Mouse (Mus musculus) kidney, postnatal 4 days (tissue): ENCODE results near the gene Wdr37.

Experiments
- DNase-seq, 2 experiments: peaks; one replicate each; pipeline ENCODE4 v3.0.0; 2021; ENCODE audit warnings: mixed read lengths in 2 of 2

Gene Wdr37

DNA sequence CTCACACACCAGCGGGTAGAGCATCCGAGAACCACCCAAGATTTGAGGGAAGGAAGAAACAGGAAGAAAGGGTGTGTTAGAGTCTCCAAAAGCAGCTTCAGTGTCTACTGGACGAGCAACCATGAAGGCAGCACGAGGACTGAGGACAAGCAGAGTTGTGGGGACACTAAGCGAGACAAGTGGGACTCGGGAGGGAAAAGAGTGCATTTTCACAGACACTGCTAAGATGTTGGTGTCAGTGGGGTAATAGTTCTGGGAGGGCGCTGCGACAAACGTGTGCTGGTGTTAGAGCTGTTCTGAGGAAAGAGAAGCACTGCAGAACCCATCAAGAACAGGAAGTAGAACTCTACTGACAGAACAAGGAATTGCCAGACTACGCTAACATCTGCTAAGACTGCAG lies 32.6 kb downstream of the Wdr37 start:
- no peak for DNase-seq

DNA sequence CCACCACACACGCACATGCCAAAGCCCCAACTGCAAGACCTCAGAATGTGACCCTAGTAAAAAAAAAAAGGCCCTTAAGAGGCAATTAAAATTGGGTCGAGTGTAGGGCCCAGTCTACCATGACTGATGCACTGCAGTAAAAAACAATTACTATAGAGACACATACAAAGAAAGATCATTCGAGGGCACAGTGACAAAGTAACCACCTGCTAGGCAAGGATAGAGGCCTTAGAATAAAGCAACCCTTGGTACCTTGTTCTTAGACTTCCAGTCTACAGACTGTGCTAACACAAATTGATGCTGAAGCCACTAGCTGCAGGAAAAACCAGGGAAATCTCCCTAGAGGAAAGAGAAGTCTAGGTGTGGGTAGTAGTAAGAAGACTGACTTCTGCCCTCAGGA lies 33.3 kb downstream of the Wdr37 start:
- DNase-seq, result peak in 1 of 2 experiments; percentile 16

DNA sequence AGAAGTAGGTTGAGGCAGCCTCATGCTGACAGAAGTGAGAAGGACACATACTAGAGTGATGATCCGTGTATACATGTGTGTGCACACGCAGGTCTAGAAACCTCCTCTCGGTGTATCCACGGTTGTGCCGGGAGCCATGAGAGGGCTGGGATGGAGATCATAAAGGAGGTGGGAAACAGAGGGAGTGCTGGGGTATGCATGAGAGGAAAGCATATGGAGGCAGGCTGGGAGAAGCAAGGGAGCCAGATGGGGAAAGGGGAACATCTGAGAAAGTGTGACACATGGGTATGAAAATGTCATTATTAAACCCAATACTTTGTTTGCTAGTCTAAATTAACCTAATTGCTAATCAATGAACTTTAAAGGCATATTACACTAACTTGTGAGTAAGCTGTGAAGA lies 37.1 kb downstream of the Wdr37 start:
- no peak for DNase-seq

DNA sequence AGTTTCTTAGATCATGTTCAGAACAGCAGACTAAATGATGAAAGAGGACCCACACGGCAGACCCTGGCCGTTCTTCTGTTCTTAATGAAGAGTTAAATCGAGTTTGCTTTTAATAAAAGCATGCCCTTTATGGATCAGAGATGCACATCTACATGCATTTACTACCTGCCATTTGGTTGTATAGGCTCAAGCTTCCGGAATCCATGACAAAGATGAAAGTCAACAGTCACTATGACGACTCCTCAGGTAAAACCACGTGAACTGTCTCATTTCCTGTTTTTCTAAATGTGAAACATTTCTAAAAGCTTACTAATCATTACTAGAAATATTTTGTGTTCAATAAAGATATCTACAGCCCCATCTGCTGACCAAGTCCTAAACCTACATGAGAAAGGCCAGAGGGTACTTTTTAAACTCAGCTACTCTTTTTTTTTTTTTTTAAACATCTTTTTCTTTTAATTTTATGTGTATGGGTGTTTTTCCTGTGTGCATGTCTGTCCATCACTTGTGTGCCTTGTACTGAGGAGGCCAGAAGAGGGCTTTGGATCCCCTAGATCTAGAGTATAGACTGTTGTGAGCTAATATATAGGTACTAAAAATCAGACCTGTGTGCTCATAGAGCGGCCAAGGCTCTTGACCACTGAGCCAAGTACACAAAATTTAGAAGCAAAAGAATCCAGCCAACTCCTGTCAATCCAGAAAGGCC lies 40.0 kb downstream of the Wdr37 start:
- DNase-seq, result no peak

DNA sequence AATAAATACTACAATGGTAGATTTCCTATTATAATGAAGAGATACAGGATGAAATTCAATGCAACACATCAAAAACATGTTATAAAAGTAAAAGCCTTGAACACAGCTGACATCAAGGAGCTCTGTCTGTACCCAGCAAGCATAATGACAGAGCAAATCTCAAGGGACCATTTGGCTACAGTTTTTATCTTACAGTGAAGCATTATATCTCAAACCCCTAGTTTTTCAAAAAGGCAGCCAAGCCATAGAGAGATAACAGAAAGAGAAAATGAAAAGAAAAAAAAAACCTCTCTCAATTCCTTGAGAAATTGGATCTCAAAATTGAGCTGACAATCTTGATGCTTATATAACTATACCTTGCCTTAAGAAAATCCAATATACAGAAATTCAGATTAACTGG lies 41.0 kb downstream of the Wdr37 start:
- no peak for DNase-seq

DNA sequence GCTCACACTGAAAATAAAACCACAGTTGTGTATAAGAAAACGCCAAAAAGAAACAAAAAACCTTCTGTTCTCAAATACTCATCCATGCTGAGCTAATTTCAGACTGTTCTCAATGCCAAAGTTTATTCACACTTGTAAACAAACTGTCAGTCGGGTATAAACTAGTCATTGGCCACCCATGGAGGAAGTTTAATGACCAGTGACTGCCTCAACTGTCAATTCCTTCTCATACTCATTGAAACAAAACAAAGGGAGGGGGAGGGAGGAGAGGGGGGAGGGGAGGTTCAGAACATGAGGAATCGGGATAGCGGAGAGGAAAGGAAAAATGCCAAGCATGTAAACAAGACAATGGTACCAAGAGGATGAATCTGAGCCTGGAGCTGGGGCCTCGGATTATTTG lies 41.9 kb downstream of the Wdr37 start:
- no peak for DNase-seq

DNA sequence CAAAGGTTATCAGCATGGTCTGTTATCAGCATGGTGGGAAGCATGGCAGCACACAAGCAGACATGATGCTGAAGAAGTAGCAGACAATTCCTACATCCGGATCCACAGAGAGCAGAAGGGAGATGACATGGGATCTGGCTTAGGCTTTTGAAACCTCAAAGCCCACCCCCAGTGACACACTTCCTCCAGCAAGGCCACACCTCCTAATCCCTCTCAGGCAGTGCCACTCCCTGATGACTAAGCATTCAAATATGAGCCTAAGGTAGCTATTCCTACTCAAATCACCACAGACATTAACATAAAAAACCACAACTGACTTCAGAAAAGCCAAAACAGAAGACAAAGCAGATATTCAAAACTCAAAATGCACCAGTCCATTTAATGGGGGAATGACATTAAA lies 42.8 kb downstream of the Wdr37 start:
- no peak for DNase-seq

DNA sequence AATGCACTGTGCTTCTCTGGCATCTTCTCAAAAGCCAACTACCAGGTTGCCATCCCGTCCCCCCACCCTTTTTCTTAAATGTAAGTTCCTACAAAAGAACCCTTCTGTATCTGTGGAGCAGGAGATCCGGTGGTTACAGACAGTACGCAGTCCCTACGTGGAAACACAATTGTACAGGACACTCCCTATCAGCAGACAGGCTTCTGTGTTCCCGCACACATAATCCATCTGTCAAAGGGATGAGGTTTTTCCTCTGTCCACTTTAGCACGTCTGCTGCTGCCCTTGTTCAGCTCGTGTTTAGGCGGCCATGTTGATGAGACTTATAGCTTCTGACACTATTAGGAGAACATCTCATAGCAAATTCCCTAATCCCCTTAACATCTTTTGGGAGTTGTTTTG lies 48.2 kb downstream of the Wdr37 start:
- no peak for DNase-seq

DNA sequence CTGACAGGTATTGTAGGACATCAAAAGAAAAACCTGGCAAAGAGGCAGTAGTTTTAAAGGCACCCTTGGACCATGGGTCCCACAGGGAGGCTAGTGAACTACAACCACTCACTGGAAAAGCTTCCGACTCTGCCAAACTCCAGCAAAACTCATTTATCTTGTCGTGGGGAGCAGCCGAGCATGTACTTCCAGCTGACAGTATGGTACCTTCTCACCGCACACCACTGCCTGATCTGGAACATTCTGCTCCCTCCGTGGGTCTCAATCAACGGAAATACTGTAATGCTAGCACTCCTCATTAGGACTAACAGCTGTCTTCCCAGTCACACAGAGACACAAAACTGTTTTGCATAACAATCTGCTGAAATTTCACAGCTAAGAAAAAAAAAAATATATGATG lies 48.6 kb downstream of the Wdr37 start:
- DNase-seq, result peak in 1 of 2 experiments; percentile 8

DNA sequence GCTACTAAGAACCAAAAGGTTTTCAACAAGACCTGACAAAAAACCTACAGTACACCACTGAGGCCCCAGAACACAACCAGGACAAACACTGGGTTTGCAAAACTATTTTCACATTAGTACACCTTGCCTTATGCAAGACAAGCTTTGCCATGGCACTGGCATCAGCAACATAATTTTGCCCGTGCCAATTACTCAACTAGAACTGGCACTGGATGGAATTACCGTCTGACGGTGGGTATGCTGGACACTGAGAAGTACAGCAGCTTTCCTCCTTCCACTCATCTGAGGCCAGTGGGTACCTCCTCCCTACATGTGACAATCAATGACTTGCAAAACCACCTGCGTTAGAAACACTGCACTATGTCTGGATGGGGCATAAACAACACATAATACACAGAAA lies 49.5 kb downstream of the Wdr37 start:
- no peak for DNase-seq

DNA sequence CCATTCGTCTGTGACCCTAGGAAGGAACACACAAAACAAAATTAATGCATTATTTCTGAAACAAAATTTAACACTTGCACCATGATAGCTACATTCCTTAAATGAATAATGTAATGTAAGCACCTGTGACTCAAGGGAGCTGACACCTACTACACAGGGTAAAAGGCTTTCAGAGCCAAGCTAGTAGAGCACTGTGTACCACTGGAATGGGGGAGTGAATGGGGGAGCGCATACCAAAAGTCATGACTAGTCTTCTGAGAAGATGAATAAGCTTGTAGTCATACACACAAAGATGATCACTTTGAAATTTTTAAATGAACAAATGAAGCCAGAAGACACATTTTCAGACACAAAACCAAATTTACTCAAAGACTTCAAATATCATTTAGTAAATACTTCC lies 65.8 kb downstream of the Wdr37 start:
- no peak for DNase-seq

DNA sequence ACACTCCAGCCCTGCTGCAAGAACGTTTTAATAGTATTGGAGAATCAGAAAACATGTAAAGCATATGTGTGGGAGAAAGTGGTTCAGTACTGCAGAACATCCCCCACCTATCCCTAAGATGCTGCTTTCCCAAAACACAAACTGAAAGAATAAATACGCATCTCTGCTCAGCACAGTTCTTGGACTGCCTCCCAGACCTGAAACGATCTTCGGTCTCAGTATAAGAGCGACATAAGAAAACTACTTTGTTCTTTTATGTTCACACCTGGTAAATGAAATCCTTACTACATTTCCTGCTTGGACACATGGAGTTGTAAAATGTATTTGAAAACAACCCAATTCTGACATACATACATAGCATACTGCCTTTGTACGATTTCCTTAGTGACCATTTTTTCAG lies 71.1 kb downstream of the Wdr37 start:
- DNase-seq, result no peak

DNA sequence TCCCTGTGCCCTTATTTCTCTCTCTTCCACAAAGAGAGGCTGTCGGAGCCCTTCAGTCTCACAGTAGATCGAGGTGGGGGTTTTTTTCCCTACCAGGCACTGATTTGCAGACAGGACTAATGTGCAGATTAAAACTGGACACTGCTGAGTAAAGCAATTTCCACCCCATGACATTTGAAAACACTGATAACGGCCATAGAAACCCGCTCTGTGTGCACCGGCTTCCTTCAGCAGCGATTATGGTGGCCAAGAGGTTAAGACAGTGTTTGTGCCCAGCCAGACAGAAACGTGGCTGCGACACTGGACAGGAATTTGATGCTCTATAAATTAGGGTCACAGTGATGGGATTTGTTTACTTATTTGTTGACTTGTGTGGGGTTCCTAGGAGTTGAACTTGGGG lies 78.5 kb downstream of the Wdr37 start:
- no peak for DNase-seq

DNA sequence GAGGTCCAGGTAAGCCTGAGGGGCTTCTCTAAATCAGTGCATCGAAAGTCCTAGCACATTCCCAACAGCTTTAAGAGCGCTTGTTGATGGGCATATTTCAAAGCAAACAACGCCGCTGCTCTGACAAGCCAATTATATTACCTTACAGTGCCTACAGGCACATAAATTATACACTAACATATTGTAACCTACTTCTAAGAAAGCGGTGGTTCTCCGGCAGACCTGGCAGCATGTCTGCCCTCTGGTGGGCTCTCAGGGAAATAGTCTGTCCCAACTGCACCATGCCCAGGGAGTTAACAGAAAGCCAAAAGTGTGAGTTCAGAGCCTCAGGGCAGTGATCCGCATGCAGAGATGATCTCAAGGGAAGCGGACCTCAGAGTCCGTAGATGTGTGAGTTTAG lies 86.5 kb downstream of the Wdr37 start:
- DNase-seq, result peak; percentile 52 to 70

DNA sequence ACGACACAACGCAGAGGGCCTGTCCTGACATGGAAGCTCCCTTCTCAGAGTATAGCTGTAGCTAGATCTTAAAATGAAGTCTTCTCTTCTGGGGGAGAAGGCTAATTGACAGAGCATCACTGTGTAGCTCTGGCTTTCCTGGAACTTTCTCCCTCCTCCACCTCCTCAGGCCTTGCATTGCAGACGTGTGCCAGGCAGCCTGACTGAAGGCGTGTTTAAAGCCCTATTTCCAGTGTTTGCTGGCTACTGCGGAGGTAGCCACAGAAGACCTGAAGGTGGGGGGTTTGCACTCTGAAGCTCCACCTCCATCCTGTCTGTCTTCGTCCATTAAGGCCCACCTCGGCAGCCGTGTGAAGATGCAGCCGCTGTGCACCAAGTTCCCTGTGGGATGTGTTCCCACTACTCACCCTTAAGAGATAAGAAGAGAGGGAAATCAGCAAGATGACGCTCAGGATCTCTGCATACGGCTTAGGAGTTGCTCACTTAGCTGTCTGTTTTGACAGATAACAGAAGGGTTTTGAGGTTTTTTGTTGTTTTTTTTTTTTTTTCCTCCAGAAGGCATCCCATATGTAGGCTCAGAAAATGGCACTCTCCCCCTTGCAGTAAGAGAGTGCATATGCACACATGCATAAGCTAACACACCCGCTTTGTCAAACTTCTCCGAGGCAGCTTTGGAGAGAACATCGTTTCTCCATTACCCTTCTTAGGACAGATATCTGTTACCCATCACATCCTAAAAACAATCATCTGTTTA lies 87.2 kb downstream of the Wdr37 start:
- no peak for DNase-seq

DNA sequence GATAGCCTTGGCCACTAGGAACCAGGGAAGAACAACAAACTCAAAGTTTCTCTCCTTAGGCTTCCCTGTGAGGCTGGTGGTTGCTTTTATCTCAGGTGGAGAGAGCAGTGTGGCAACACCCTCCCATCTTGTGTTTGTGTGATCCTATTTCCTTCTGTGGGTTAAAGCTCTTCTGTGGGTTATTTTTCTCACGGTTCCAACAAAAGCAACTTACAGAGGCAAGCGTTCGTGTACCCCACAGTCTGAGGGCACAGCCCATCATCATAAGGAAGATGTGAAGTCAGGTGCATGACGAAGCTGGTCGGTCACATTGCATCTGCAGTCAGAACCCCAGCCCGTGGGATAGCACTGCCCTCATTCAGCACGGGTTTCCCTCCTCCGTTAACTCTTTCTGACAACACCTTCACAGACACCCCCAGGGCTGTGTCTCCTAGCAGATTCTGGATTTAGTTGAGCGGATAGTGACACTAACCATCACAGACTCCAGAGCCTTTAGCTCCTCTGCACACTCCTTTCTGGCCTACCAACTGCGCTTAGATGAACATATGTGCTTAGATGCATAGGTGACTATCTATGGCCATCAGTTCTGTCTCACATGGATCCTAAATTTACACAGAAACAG lies 87.9 kb downstream of the Wdr37 start:
- no peak for DNase-seq

DNA sequence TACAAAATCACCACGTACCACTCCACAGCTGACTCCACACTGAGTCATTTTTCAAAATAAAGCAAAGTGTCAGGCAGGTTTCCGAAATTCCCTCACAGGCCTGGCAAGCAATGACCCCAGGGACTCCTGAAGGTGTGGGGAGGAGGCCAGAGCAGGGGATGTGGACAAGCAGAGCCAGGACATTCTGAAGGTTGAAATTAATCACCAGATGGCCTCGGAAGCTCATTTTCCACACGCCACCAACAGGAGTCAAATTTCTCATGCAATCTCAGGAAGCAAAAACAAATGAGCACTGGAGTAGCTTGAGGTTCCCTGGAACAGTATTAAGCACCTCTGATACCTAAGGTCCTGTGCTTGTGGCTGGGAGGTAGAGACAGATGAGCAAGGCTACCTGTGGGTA lies 89.1 kb downstream of the Wdr37 start:
- DNase-seq, result no peak

DNA sequence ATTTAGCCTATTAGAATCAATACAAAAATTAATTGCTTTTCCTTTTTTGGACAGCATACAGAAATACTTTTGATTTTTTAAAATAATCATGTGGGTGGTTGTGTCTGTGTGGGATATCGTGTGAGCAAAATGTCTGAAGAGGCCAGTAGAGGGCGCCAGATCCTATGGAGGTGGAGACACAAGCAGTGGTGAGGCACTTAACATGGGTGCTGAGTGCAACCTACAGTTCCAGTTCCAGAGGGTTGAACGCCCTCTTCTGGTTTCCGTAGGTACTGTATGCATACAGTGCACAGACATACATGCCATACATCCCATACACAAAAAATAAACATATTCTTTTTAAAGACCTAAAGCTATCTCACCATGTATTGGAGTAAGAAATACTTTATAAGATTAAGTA lies 91.3 kb downstream of the Wdr37 start:
- DNase-seq, result peak; percentile 71 to 73

DNA sequence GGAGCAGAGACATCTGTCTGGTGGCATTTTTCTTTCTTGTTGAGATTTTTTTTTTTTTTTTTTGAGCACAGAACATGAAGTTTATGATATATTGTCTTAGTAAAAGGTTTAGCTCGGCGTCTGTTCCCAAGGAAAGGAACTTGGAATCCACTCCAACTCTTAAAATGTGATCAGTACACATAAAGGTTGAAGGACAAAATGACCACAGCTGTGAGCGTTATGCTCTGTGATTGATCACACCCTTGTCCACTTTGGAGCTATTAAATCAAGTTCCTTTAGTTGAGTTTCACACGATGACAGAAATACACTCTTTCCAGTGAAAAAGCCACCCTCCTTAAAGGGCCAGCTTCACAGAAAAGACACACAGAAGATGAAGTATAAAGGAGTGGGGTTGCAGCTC lies 101.1 kb downstream of the Wdr37 start:
- DNase-seq, result no peak

DNA sequence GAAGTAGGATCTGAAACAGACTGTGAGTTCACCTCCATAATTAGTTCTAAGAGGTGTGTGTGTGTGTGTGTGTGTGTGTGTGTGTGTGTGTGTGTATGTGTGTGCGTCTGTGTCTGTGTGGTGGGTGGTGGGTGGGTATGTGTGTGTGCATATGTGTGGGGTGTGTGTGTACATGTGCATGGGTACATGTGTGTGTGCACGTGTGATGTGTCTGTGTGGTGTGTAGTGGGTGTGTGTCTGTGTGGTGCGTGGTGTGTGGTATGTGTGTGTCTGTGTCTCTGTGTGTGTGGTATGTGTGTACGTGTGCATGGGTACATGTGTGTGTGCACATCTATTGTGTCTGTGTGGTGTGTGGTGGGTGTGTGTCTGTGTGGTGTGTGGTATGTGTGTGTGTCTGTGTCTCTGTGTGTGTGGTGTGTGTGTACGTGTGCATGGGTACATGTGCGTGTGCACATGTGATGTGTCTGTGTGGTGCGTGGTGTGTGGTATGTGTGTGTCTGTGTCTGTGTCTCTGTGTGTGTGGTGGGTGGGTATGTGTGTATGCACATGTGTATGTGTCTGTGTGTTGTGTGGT lies 102.0 kb downstream of the Wdr37 start:
- no peak for DNase-seq

DNA sequence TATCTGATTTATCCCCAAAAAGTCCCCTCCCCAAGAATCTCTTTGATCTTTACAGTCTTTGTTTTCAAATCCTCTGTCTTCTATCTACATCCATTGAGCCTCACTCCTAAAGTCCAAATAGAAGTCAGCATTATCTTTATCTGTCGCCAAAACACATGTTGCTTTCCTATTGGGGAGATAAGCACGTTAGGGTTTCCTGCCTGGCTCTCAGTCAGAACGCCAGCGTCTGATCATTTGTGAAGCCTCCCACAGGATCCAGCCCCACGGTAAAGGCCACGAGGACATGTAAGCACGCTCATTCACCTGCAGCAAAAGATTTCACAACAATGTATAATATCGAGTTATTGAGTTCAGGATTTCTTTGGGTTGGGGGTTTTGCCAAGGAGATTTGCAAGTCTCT lies 110.8 kb downstream of the Wdr37 start:
- no peak for DNase-seq
